Mouse (Mus musculus): Measurements from ENCODE around the gene Ptgfrn. TPM values are rescaled to one million over a fixed set of nuclear protein-coding genes. Genes with fewer than 3 reads are reported as not detected.

Ptgfrn gene
- total RNA-seq, 2 experiments from 2014 or later = 33.3 to 37.5 TPM

GRCm38 (mm10) chr3:101047586-101048275 is 62.3 kb downstream of the Ptgfrn start:
- peak; percentile 80 to 87 for DNase-seq (ENCODE audit: low spot score in 2 of 2)

DNA sequence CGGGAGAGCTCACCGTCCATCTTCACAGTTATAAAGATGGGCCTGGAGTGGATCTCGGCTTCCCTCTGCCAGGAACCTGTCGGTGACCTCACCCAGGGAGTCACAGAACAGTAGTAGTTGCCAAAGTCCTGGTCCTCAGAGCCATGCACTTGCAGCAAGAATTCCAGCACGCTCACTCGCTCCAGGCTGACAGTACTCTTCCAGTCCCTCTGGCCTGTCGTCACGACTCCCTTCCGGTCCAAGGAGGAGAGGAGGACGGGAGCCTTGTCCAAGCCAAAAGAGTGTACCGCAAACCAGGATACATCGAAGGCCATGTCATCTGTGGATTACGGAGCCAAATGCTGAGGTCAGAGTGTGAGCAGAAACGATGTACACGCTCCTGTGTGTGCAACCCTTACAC is 64.6 kb downstream of the Ptgfrn start:
- DNase-seq (ENCODE audit: low spot score in 2 of 2) = no peak

DNA sequence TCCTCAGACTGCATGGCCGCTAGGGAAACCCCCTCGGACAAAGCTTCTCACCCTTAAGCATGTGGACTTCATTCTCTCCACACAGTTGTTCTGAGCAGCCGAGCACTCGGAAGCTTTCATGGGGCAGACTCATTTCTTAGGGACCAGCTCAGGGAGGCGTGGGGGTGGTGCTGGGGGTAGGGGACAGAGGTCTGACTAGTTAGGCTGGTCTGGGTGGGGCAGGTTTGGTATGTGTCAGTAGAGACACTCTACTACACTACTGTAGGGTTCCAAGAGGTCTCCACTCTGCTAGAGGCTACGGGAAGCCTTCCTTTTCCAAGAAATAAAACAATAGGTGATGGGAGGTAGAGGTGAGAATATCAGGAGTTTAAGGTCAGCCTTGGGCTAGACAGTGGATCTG is 65.4 kb downstream of the Ptgfrn start:
- no peak for DNase-seq (ENCODE audit: low spot score in 2 of 2)

DNA sequence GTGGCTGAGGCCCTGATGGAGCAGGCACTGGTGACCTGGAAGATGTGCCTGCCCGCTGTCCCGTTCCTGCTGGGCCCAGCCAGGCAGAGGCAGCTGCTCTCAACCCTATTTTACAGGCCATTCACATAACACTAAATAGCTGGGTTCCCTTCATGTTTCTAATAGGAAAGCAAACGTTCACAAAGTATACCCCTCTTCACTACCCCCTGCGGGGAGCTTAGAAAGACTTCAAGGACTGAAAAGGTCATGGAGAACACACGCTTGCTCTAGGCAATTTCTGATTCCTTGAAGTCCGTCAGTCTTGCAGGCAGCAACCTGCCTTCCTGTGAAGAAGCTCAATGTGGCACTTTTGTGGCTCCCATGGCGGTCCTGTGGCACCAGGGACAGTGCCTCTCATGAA is 68.1 kb downstream of the Ptgfrn start:
- DNase-seq (ENCODE audit: low spot score in 2 of 2) = no peak

DNA sequence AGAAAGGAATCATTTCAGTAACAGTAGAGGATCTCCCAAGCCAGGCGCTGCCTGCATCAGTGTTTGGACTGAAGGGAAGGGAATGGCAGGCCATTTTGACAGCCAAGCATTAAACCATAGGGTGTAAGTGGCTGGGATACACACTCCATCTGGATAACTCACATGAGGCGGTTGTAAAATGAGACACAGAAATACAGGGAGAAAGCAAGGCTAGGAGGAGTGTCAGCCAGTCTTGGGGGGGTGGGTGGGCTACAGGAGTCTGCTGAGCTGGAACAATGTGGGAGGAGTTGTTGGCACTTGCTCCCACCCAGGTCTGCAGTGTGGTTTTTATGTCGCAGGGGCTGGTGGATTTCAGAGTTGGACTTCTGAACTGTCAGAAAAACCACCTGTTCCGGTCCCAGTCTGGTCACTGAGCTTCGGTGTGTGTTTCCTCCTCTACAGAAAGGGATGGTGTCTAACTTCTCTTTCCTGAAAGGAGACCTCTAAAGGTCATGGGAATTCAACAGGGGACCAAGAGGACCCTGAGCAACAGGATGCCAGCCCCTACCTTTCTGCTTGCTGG is 72.0 kb downstream of the Ptgfrn start:
- no peak for DNase-seq (ENCODE audit: low spot score in 2 of 2)

- no peak for DNase-seq (ENCODE audit: low spot score in 2 of 2)
Observed at GRCm38 (mm10) chr3:101036001-101036400, 74.1 kb downstream of the Ptgfrn start.

DNA sequence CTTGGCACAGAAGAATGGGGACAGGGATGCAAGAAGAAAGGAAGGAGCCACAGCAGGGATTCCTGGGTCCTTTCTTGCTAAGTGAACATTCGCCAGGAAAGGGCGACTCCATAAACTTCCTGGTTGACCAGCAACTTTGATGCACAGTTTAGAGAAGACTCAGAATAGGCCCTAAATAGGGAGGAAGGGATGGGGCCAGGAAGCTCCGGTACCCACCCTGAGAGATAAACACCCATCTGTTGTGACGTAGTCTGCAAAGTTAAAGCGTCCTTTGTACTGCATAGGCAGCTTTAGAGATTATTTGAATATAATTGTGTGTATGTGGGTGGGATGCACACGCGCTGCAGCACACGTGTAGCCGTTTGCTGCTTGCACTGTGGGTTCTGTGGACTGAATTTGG is 75.6 kb downstream of the Ptgfrn start:
- DNase-seq (ENCODE audit: low spot score in 2 of 2) = no peak

DNA sequence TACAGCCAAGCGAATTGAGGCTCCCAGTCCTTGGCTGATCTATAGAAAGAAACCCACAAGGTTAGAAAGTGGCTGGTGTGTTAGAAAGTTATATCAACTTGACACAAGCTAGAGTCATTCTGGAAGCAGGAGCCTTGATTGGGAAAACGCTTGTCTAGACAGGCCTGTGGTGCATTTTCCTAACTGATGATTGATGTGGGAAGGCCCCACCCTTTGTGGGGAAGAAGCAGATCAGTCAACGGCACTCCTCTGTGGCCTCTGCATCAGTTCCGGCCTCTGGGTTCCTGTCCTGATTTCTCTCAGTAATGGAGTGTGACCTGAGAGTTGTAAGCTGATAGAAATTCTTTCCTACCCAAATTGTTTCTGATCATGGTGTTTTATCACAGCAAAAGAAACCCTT is 76.4 kb downstream of the Ptgfrn start:
- DNase-seq (ENCODE audit: low spot score in 2 of 2) = no peak

DNA sequence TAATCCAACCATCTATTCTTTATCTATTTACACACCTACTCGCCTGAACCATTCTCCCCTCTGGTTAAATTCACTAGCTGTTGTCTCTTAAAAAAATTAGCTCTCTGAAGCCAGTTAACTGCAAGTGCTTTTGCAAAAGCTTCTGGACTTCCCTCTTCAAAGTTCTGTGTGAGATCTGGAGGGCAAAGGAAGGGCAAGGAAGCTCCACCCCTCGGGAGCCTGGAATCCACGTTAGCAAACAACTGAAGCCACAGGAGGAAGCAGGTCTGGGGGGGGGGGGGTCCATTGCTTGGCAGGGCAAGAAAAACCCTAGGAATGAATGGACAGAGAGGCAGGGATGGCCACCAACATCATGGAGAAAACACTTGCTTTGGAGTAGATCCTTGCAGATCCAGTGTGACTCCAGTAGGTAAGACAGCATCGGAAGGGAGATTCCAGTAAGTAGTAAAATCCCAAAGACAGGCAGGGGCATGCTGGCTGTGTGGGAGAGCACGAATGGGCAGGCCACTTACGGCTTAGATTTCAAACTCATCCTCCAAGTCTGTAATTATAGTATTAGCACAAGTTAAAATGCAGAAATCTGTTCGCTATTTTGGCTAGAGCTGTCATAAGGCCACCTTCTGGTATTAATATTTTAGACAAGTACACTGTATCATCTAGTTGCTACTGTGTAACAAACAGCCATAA is 78.5 kb downstream of the Ptgfrn start:
- no peak for DNase-seq (ENCODE audit: low spot score in 2 of 2)

DNA sequence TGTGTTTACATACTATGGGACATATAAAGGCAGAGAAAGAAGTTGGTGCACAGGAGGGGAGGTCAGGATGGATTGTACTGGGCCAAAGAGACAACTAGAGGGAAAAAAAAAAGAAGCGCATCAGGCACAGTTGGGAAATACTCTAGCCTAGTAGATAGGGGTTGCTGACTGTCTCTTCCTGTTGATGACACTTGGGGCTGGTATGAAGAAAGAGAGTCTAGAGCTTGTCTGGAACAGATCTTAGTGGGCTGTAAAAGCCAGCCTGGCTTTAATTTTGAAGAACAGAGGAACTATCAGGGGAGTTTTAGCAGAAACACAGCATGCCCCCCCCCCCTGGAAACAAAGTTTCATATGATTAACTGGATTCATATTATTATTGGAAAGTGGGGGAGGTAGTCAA is 79.4 kb downstream of the Ptgfrn start:
- DNase-seq (ENCODE audit: low spot score in 2 of 2) = no peak

GRCm38 (mm10) chr3:101029339-101029738 is 80.7 kb downstream of the Ptgfrn start, which contains the start of gene Cd101:
TSS of gene Cd101 (minus strand) at chr3:101029556.
- DNase-seq (ENCODE audit: low spot score in 2 of 2) = no peak

GRCm38 (mm10) chr3:101026741-101027140 is 83.3 kb downstream of the Ptgfrn start:
- DNase-seq (ENCODE audit: low spot score in 2 of 2) = no peak

DNA sequence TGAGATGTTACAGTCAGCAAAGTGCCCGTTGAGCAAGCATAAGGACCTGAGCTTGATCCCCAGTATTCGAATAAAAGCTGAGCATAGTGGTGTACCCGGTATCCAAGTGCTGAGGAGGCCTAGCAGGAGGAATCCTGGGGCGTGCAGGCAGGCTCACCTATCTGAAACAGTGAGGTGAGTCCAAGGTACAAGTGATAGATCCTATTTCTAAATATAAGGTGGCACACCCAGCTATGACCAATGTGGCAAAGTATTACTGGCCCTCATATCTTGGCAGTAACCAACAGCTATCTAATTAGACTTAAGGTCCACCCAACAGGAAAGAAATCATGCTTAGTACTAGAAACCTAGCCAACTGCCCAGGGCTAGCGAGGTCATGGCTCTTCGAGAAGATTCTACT is 87.1 kb downstream of the Ptgfrn start:
- DNase-seq (ENCODE audit: low spot score in 2 of 2) = no peak

GRCm38 (mm10) chr3:101021481-101022051 is 88.5 kb downstream of the Ptgfrn start:
- DNase-seq (ENCODE audit: low spot score in 2 of 2) = no peak

DNA sequence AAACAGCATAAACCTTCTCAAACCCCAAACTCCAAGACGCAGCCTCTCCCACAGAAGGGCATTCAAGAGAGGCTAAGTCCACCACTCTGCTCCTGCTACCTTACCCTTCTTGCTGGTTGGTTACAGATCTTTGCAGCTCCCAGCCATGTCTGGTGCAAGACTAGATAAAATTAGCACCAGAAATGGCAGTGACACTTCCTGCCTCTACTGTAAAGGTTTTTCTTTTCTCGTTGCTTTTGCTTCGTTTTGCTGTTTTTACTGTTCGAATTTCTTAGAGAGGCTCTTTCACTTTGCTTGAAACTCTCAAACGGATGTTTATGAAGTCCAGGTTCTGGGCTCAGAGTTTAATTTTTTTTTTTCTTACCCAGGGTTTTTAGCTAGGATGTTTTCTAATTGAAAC is 89.0 kb downstream of the Ptgfrn start:
- DNase-seq (ENCODE audit: low spot score in 2 of 2) = no peak

GRCm38 (mm10) chr3:101018494-101018893 is 91.6 kb downstream of the Ptgfrn start:
- no peak for DNase-seq (ENCODE audit: low spot score in 2 of 2)

- no peak for DNase-seq (ENCODE audit: low spot score in 2 of 2)
Observed at GRCm38 (mm10) chr3:101016050-101016449, 94.0 kb downstream of the Ptgfrn start.

GRCm38 (mm10) chr3:101015254-101015653 is 94.8 kb downstream of the Ptgfrn start:
- DNase-seq (ENCODE audit: low spot score in 2 of 2) = no peak

DNA sequence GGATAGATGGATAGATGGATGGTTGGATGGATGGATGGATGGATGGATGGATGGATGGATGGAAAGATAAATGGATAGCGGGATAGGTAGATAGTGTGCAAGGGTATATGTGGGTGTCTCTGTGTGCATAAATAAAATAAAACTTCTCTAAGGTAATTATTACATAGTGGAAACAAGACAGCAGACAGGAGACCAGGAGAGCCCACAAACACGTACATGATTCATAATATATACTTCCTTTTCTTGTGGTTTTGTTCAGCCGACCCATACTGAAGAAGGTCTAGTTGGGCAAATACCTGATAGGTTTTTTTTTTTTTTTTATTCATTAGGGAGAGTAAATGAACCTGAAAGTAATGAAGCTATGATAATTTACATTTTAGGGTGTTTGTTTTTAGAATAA is 96.5 kb downstream of the Ptgfrn start:
- no peak for DNase-seq (ENCODE audit: low spot score in 2 of 2)

GRCm38 (mm10) chr3:101013005-101013404 is 97.1 kb downstream of the Ptgfrn start:
- no peak for DNase-seq (ENCODE audit: low spot score in 2 of 2)

GRCm38 (mm10) chr3:101012597-101012996 is 97.5 kb downstream of the Ptgfrn start:
- no peak for DNase-seq (ENCODE audit: low spot score in 2 of 2)

- DNase-seq (ENCODE audit: low spot score in 2 of 2) = peak; percentile 15 to 26
Observed at GRCm38 (mm10) chr3:101012131-101012571, 97.9 kb downstream of the Ptgfrn start.

All from left cerebral cortex, adult 18-20 months (tissue).